ENCODE assay signal across 9 mouse cellular contexts in genomic region chr1:88318531-88319060, GRCm38 (mm10). TPM values are rescaled to one million over a fixed set of nuclear protein-coding genes. Genes with fewer than 3 reads are reported as not detected.
A peak's percentile ranks its signal among the peaks of the same experiment; 100 is the strongest.
DNase-seq lines count a peak whose midpoint lies in the region; ATAC-seq and TF ChIP-seq lines count a peak whose summit lies in the region.
"Had no signal": no experiment of that assay in that cellular context is flagged by ENCODE, and none has a peak within 500 bp of the region (broad histone marks: within the 10 kb centered on the region; RNA-seq: fewer than 3 reads in every experiment).

No protein-coding gene starts in this region.

- H3K36me3 ChIP-seq in liver, embryonic 14.5 days (replicated peaks; ENCODE audit: control insufficient read depth, insufficient read depth, low read depth), result no peaks in the 10 kb centered on the region

- H3K27ac ChIP-seq in left cerebral cortex, adult 2 months, result no peak overlapping the region
- H3K27ac ChIP-seq in liver, embryonic 14.5 days, result no peak overlapping the region

- WGBS in liver, embryonic 14.5 days (ENCODE audit: insufficient replicate concordance), result 51% methylated on average over 6 of the region's 6 CpGs

- no peaks in the 10 kb centered on the region for H3K27me3 ChIP-seq in liver, embryonic 14.5 days (ENCODE audit: control insufficient read depth, insufficient read depth, low read length)

- no peak for TF ChIP-seq EP300 in liver, embryonic 14.5 days (IDR thresholded peaks at IDR 0.05; ENCODE audit: low read depth)

- no peak overlapping the region for H3K9ac ChIP-seq in liver, embryonic 14.5 days (replicated peaks)

- TF ChIP-seq CTCF in left cerebral cortex, adult 2 months (IDR thresholded peaks at IDR 0.05), result peak; percentile 66
- peak; percentile 81 for TF ChIP-seq CTCF in liver, embryonic 14.5 days (IDR thresholded peaks at IDR 0.05; ENCODE audit: low read depth)

- H3K9me3 ChIP-seq in liver, embryonic 14.5 days (ENCODE audit: control insufficient read depth, low read length), result no peaks in the 10 kb centered on the region

- no peak overlapping the region for H3K4me2 ChIP-seq in liver, embryonic 14.5 days (ENCODE audit: low read depth)

- no peak overlapping the region for H3K4me3 ChIP-seq in left cerebral cortex, adult 2 months
- no peak overlapping the region for H3K4me3 ChIP-seq in liver, embryonic 14.5 days (ENCODE audit: insufficient read depth in 1 of 2, low read depth in 2 of 2, low read length in 2 of 2)

- peak in 1 of 2 experiments; percentile 67 for DNase-seq in left cerebral cortex, adult 2 months (ENCODE audit: extremely low spot score in 1 of 2, low spot score in 2 of 2)
- DNase-seq in left cerebral cortex, postnatal 36 days (ENCODE audit: low spot score in 2 of 2), result no peak
- DNase-seq in MN1 (ENCODE audit: low spot score), result peak; percentile 31
- DNase-seq in c-Kit-negative CD71-positive TER-119-positive erythroid progenitor cells, embryonic 14.5 days (ENCODE audit: low read depth, low spot score), result peak; percentile 17
- peak in 2 of 3 experiments; percentile 23 to 29 for DNase-seq in liver, embryonic 14.5 days (ENCODE audit: low read depth in 3 of 3, low spot score in 3 of 3)
- peak; percentile 17 for DNase-seq in spleen, adult 12 weeks (ENCODE audit: low spot score)

- intact Hi-C loops in left cerebral cortex, adult 2 months (cut with DNase I), result no loop called here
- intact Hi-C loops in left cerebral cortex, postnatal 36 days (cut with DNase I), result no loop called here

- no peaks in the 10 kb centered on the region for H3K4me1 ChIP-seq in liver, embryonic 14.5 days (replicated peaks; ENCODE audit: control insufficient read depth in 2 of 2, insufficient read depth in 2 of 2, low read length in 1 of 2)

- ATAC-seq in erythroblast, adult 5-6 weeks (replicated peaks; ENCODE audit: low FRiP score, poor library complexity, severe bottlenecking), result peak; percentile 68
- ATAC-seq in liver, embryonic 14.5 days (ENCODE audit: insufficient read depth), result no peak

RNA-seq across cellular contexts. Expression of gene Trpm8, which starts 41.1 kb away (rescaled TPM):
- total RNA-seq in left cerebral cortex, adult 2 months (2021), result under 1 TPM; 0.23 to 0.26 TPM
- under 1 TPM in 1 of 2 experiments, not detected in 1; 0.25 TPM for total RNA-seq in left cerebral cortex, postnatal 36 days (2021)
- total RNA-seq in erythroblast, adult 5-6 weeks (2015; ENCODE audit: low replicate concordance), result not detected in 2 replicates
- total RNA-seq in erythroblast, adult 5-6 weeks (2017; ENCODE audit: low replicate concordance), result not detected in 2 replicates
- not detected in 2 replicates for polyA plus RNA-seq in liver, embryonic 14.5 days (2012; rRNA removed)
- polyA plus RNA-seq in liver, embryonic 14.5 days (2014; fragmentation: Nextera tagmentation; extraction: Ambion mirVana), result not detected in 2 replicates
- polyA plus RNA-seq: gonadal fat pad, adult 2 months; stomach, embryonic 16.5 days had no signal

RNA-seq across cellular contexts. Expression of gene Hjurp, which starts 41.2 kb away (rescaled TPM):
- 10 to 100 TPM; 45.8 to 47.2 TPM for total RNA-seq in left cerebral cortex, adult 2 months (2021)
- 10 to 100 TPM; 33.0 to 38.9 TPM for total RNA-seq in left cerebral cortex, postnatal 36 days (2021)
- total RNA-seq in erythroblast, adult 5-6 weeks (2015; ENCODE audit: low replicate concordance), result 66.9 and 89.5 TPM in 2 replicates
- total RNA-seq in erythroblast, adult 5-6 weeks (2017; ENCODE audit: low replicate concordance), result 110 and 133 TPM in 2 replicates
- 51.9 and 61.0 TPM in 2 replicates for polyA plus RNA-seq in liver, embryonic 14.5 days (2012; rRNA removed)
- polyA plus RNA-seq in liver, embryonic 14.5 days (2014; fragmentation: Nextera tagmentation; extraction: Ambion mirVana), result 38.0 and 42.9 TPM in 2 replicates

Comparison
In these comparisons a context has a peak if more than half of its experiments do, and no peak if none do; other contexts are left out.
1. DNase-seq: peak in MN1 (single experiment), c-Kit-negative CD71-positive TER-119-positive erythroid progenitor cells, embryonic 14.5 days (single experiment), liver, embryonic 14.5 days (2 of 3) and spleen, adult 12 weeks (single experiment); none in left cerebral cortex, postnatal 36 days (0 of 2).